Mouse (Mus musculus): ENCODE measurements around the gene Gm14525.
"Not testable (repeated sequence)": the region's sequence is repeated elsewhere in the genome, so short reads cannot be mapped to it uniquely, and the experiment has no call there.

Gene Gm14525

DNA sequence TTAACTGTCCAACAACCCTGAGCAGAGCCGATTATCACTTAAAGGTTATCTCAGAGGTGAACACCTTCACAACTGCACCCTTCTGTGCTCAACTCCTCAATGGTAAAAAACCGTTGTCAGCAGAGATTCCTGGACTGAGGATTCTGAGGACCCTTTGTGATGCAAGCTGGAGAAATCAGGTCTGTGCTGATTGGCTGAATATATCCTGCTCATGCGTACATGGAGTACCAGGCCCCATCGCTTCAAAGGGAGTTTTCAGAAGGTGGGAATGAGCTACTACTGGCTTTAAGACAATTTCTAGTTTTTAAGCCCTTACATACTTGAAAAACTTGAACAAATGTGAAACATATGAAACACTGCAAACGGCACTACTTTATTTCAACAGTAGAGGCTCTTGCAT, at the start of gene Gm14525:
Gene Gm14525 (minus strand): TSS at position 101 of the 400 bp plus-strand sequence.
- not testable (repeated sequence) for DNase-seq (ENCODE audit: low spot score)
